Mouse (Mus musculus) myocyte (in vitro differentiated cells): ENCODE data around the gene Atl3.

Source experiments
- E2F4 ChIP-seq: IDR thresholded peaks from one replicate; pipeline ENCODE4 v1.6.1; 2011; ENCODE audit warnings: mild to moderate bottlenecking, control low read depth, moderate library complexity; ENCODE audit not compliant: insufficient read depth
- MAX ChIP-seq: IDR thresholded peaks from one replicate; pipeline ENCODE4 v1.6.1; 2011; ENCODE audit warnings: low read depth, mild to moderate bottlenecking, control low read depth
- POLR2A ChIP-seq: IDR thresholded peaks from one replicate; pipeline ENCODE4 v1.6.1; 2011; ENCODE audit warnings: low read depth, mild to moderate bottlenecking, control low read depth, moderate library complexity; ENCODE audit not compliant: insufficient read length
- TCF12 ChIP-seq: IDR thresholded peaks from one replicate; pipeline ENCODE4 v1.6.1; 2011; ENCODE audit warnings: mild to moderate bottlenecking, control low read depth; ENCODE audit not compliant: poor library complexity, insufficient read depth, severe bottlenecking

DNA sequence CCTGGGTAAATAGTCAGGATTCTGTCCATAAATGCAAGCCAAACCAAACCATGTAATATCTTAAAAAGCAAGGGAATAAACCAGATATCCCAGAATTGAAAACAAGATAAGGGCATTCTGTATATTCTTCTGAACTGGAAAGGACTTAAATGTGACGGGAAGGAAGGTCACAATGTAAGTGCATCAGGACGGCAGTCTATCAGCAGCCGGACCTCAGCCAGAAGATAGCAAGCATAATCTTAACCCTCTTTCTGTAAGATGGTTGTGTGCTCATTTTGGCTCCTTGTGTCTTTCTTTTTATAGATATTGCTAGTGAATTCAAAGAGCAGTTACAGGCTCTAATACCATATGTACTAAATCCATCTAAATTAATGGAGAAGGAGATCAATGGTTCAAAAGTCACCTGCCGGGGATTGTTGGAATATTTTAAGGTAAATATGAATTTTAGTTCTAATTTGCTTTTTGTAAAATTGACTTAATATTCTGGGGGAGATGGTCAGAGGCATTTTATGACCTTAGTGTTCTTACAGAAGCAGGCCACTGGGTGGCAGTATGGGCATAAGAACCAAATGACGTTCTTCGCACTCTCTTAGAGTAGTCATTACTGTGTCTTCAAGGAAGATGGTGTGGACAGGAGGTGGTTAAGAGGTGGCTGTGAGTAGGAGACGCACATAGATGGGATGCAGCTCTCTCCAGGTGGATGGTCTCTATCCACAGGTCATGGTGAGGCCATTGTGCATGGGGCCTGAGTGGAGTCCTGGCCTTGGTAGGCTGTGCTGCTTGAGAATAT lies 35.0 kb downstream of the Atl3 start:
- no peak for TF ChIP-seq E2F4
- no peak for TF ChIP-seq POLR2A
- no peak for TF ChIP-seq MAX
- TF ChIP-seq TCF12, result no peak
